Mouse (Mus musculus) kidney, adult 2 months (tissue): ENCODE data around the gene Nrxn3. TPM values are rescaled to one million over a fixed set of nuclear protein-coding genes. Genes with fewer than 3 reads are reported as not detected.

Source experiments
- DNase-seq: peaks from one replicate; pipeline ENCODE4 v3.0.0; 2021
- H3K27ac ChIP-seq: fragments of 200-500 bp; 2 replicates; pipeline ENCODE4 v1.5.1; 2012; ENCODE audit warnings: low read depth, low read length, control low read depth, inconsistent platforms; ENCODE audit not compliant: insufficient read depth
- H3K27me3 ChIP-seq: fragments of 200-500 bp; replicated peaks from 2 replicates; pipeline ENCODE4 v1.6.1; 2012; ENCODE audit warnings: mild to moderate bottlenecking, moderate library complexity, low read length, inconsistent platforms; ENCODE audit not compliant: control insufficient read depth, insufficient read depth
- H3K36me3 ChIP-seq: fragments of 200-500 bp; 2 replicates; pipeline ENCODE4 v1.6.1; 2012; ENCODE audit warnings: mild to moderate bottlenecking, moderate library complexity, low read length, inconsistent platforms; ENCODE audit not compliant: control insufficient read depth, insufficient read depth
- H3K4me1 ChIP-seq: fragments of 200-500 bp; 2 replicates; pipeline ENCODE4 v1.6.1; 2011; ENCODE audit warnings: low read length; ENCODE audit not compliant: control insufficient read depth, insufficient read depth
- H3K4me3 ChIP-seq: fragments of 200-500 bp; 2 replicates; pipeline ENCODE4 v1.5.1; 2011; ENCODE audit warnings: mild to moderate bottlenecking, low read depth, low read length, control low read depth; ENCODE audit not compliant: insufficient read depth
- CTCF ChIP-seq: fragments of 200-500 bp; conservative IDR thresholded peaks from 2 replicates; pipeline ENCODE4 v1.5.1; 2011; ENCODE audit warnings: low read depth, mild to moderate bottlenecking, control low read depth, low read length, moderate library complexity, mixed read lengths; ENCODE audit not compliant: insufficient read depth, insufficient read length
- POLR2A ChIP-seq: fragments of 200-500 bp; IDR thresholded peaks from one replicate; pipeline ENCODE4 v1.6.1; 2011; ENCODE audit warnings: low read depth, low read length, control low read depth
- WGBS: fragments of 180-500 bp; shearing (Covaris S2); methylation state at CpG from one replicate; pipeline ENCODE4 v1.1.7; 2018; 5-methylcytosine and 5-hydroxymethylcytosine counted together
- polyA plus RNA-seq: library from polyadenylated mRNA; depleted of rRNA; stranded (reverse); fragments of >200 nt; gene quantifications from 2 replicates; pipeline ENCODE4 v1.2.3, GENCODE M21; 2012

Nrxn3 gene
- polyA plus RNA-seq, 1 experiment = 0.39 TPM

- H3K27me3 ChIP-seq = no peaks in the 10 kb centered on the region
- 81% methylated on average over 2 of the region's 2 CpGs for WGBS
Measured at GRCm38 (mm10) chr12:89377687-89378086, 655.0 kb downstream of the Nrxn3 start.

GRCm38 (mm10) chr12:89383254-89383653 lies 660.6 kb downstream of the Nrxn3 start:
- WGBS = 11% methylated on average over 3 of the region's 3 CpGs
- no peak overlapping the region for H3K4me3 ChIP-seq
- no peak for DNase-seq
- H3K4me1 ChIP-seq = no peaks in the 10 kb centered on the region
- no peaks in the 10 kb centered on the region for H3K36me3 ChIP-seq
- H3K27ac ChIP-seq = no peak overlapping the region
- TF ChIP-seq CTCF (no peak), POLR2A (no peak)
- no peaks in the 10 kb centered on the region for H3K27me3 ChIP-seq

More at GRCm38 (mm10) chr12:89377687-89378086, 655.0 kb downstream of the Nrxn3 start:
- Histone ChIP-seq H3K36me3 (no peaks in the 10 kb centered on the region), H3K27ac (no peak overlapping the region), H3K4me3 (no peak overlapping the region), H3K4me1 (no peaks in the 10 kb centered on the region)
- TF ChIP-seq POLR2A = no peak
- no peak for TF ChIP-seq CTCF
- DNase-seq = no peak

- H3K36me3 ChIP-seq = no peaks in the 10 kb centered on the region
- no peak overlapping the region for H3K4me3 ChIP-seq
- no peak for TF ChIP-seq CTCF
- TF ChIP-seq POLR2A = no peak
- DNase-seq = no peak
- 48% methylated on average over 3 of the region's 3 CpGs for WGBS
- no peaks in the 10 kb centered on the region for H3K27me3 ChIP-seq
- H3K4me1 ChIP-seq = no peaks in the 10 kb centered on the region
- H3K27ac ChIP-seq = no peak overlapping the region
Measured at GRCm38 (mm10) chr12:89395121-89395792, 672.6 kb downstream of the Nrxn3 start.

DNA sequence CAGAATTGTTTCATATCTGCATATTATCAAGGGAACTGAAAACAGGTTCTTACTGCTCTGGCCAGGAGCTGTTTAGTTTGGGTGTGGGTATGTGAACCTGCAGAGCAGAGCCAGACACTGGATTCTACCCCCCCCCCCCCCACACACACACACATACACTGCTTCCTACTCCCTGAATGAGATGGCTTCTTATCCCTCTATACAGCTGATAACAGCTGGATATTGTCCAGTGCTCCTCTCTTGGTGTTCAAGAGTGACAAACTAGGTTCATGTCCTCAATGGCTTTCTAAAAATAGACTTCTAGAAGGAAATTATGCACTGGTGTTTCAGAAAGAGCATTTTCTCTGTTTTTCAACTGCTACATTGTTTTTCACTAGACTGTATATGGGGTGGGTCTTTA lies 713.8 kb downstream of the Nrxn3 start:
- TF ChIP-seq CTCF = no peak
- TF ChIP-seq POLR2A = no peak
- Histone ChIP-seq H3K27ac (no peak overlapping the region), H3K36me3 (no peaks in the 10 kb centered on the region), H3K27me3 (no peaks in the 10 kb centered on the region), H3K4me3 (no peak overlapping the region), H3K4me1 (no peaks in the 10 kb centered on the region)
- no peak for DNase-seq

- 48% methylated on average over 2 of the region's 2 CpGs for WGBS
- H3K27ac ChIP-seq = no peak overlapping the region
- DNase-seq = no peak
- no peak overlapping the region for H3K4me3 ChIP-seq
- TF ChIP-seq POLR2A (no peak), CTCF (no peak)
- H3K4me1 ChIP-seq = no peaks in the 10 kb centered on the region
- no peaks in the 10 kb centered on the region for H3K36me3 ChIP-seq
- H3K27me3 ChIP-seq = no peaks in the 10 kb centered on the region
Measured at GRCm38 (mm10) chr12:89442323-89443038, 719.8 kb downstream of the Nrxn3 start.

- H3K36me3 ChIP-seq = no peaks in the 10 kb centered on the region
- no peak overlapping the region for H3K27ac ChIP-seq
- WGBS = 5% methylated on average over 2 of the region's 2 CpGs
- H3K27me3 ChIP-seq = no peaks in the 10 kb centered on the region
- TF ChIP-seq POLR2A = no peak
- peak; percentile 43 for TF ChIP-seq CTCF
- peak; percentile 23 for DNase-seq
- H3K4me1 ChIP-seq = no peaks in the 10 kb centered on the region
- no peak overlapping the region for H3K4me3 ChIP-seq
Measured at GRCm38 (mm10) chr12:89450667-89451298, 728.1 kb downstream of the Nrxn3 start.

GRCm38 (mm10) chr12:89470226-89470625 lies 747.5 kb downstream of the Nrxn3 start:
- DNase-seq = no peak
- 62% methylated on average over 2 of the region's 2 CpGs for WGBS
- TF ChIP-seq CTCF (no peak), POLR2A (no peak)

More at GRCm38 (mm10) chr12:89470226-89470625, 747.5 kb downstream of the Nrxn3 start:
- Histone ChIP-seq H3K4me3 (no peak overlapping the region), H3K27me3 (no peaks in the 10 kb centered on the region), H3K36me3 (no peaks in the 10 kb centered on the region), H3K27ac (no peak overlapping the region), H3K4me1 (no peaks in the 10 kb centered on the region)
